Mouse (Mus musculus) frontal cortex, postnatal 14 days (tissue): ENCODE measurements around the gene Fam186b.

Source experiments
- DNase-seq, 2 experiments: peaks; one replicate each; pipeline ENCODE4 v3.0.0; 2022; ENCODE audit warnings: low spot score in 2 of 2

Fam186b gene

DNA sequence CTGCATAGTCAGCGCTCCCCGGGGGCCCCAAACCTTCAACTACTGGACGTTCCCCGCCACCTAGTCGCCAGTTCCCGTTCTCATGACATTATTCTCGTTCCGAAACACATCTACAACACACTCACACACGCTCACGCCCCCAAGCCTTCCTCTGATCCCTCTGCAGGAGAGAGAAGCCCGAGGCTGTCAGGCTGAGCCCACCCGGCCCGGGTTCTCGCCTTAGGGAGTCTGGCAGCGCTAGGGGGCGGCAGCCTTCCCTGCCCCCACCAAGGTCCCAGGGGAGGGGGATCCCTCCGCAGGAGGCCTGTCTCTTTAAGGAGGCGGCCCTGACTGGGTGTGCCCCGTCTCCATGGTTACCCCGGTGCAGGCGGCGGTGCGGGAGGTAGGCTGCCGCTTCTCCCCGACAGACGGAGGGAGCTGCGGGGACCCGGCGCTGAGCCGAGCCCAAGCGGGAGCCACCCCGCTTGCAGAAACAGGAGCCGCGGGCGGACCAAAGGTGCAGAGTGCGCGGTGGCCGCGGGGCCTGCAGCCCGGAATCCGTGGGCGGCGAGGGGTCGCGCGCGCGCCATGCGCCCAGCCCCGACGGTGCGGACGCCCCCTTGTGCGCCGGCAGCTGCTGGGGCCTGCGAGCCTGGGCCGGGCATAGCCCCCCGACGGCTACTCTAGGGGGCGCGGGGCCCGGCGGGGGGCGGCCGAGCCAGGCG, 71.3 kb downstream of the Fam186b start, which contains the start of gene Kcnh3:
Gene Kcnh3, plus strand, starts transcription at position 654 of the 704 bp plus-strand sequence.
- peak; percentile 70 to 73 for DNase-seq

DNA sequence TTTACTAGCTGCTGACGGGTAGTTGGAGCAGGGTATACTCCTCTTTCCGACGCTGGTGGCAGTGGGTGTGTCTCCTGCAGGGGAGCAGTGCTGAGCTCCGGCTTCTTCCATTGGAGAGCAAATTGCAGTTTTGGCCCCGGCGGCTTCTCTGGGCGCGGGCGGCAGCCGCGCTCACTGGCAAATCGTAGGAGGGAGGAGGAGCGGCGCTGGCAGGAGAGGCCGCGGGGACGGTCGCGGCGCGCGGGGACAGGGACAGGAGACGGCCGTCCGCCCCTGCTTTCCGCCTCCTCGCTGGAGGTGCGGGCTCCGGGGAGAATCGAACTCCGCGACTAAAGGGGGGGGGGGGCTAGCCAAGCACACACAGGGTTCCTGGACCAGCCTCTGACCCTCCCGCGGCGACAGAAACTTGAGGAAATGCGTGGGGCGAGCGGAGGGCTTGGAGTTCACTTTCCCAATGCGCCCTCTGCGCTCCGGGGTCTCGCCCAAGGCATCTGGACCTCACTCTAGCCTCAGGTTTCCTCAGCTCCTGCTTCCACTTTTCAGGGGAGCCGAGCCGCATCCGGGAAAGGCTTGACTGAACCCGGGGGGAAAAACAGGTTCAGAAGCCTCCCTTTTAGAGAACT, 72.0 kb downstream of the Fam186b start:
- DNase-seq, result peak in 1 of 2 experiments; percentile 49

DNA sequence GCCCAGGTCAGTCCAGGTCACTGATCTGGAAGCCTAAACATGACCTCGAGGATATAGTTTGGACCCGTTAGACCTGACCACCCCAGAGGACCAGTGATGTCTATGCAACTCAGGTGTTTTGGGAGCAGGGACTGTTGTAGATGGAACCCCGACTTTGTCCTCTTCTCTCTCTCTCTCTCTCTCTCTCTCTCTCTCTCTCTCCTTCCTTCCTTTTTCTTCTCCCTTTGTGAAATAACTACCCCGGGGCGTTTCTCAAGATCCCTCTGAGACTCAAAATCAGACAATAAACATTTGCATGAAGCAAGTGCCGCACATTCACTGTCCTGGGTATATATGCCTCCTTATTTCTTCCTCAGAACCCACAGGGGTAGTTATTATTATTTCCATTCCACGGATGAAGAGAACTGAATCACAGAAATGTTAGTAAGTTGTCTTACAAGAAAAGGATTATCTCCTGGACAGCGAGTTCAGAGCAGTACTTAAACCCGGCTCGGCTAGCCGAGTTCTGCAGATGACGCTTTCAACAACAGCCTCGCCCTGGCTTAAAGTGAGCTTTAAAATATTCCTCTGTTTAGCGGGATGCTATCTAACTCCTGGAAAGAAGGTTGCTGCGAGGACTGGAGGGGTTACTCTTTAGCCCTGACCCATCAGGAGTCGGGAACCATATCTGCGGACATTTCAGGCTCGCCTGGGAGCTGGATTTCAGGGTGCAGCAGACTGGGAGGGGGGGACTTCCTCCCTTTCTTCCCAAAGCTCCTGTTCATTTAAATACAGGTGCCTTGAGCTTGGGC, 72.7 kb downstream of the Fam186b start:
- no peak for DNase-seq

DNA sequence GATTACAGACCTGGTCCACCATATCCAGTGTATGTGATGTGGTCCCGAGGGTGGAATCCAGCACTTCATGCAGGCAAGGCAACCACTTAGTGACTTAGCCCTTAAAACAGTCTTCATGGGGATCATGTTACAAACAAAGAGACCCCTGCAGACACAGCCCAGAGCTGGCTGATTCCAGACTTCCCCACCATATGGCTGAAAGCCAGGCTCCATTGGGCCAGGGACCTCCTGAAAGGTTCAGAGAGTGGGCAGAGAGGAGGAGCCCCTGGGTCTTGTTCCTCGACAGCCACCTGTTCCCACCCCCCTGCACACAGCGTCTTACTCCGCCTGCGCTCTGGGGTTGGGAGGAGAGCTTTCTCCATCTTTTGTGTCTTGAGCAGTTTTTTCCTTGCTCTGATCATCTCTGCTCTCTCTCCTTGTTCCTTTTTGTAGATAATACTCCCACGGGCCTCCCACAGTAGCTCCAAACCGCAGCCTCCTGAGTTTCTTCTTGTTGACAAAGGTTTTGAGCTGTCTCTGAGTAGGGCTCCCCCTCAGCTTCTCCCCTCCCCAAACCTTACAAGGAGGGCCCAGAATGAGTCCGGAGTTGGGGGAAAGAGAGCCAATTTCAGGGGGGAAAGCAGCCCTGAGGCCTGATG, 74.3 kb downstream of the Fam186b start:
- no peak for DNase-seq
